Mouse (Mus musculus) spleen, adult 2 months (tissue): ENCODE results near the gene Nelfe. TPM values are rescaled to one million over a fixed set of nuclear protein-coding genes. Genes with fewer than 3 reads are reported as not detected.

ENCODE experiments used
- DNase-seq, 2 experiments: peaks; one replicate each; pipeline versions ENCODE4 v3.0.0 to v3.0.0-alpha.2; 2012 to 2021; ENCODE audit warnings: low spot score in 2 of 2, low read depth in 1 of 2
- H3K27ac ChIP-seq: fragments of 200-500 bp; 2 replicates; pipeline ENCODE4 v1.5.1; 2012; ENCODE audit warnings: low read length, inconsistent platforms; ENCODE audit not compliant: insufficient read depth
- H3K27me3 ChIP-seq: fragments of 200-500 bp; 2 replicates; pipeline ENCODE4 v1.6.1; 2012; ENCODE audit warnings: mild to moderate bottlenecking, moderate library complexity, low read length, inconsistent platforms; ENCODE audit not compliant: control insufficient read depth, insufficient read depth
- H3K36me3 ChIP-seq: fragments of 200-500 bp; 2 replicates; pipeline ENCODE4 v1.6.1; 2012; ENCODE audit warnings: mild to moderate bottlenecking, low read length, inconsistent platforms; ENCODE audit not compliant: control insufficient read depth, insufficient read depth
- H3K4me1 ChIP-seq: fragments of 200-500 bp; 2 replicates; pipeline ENCODE4 v1.6.1; 2011; ENCODE audit warnings: inconsistent platforms; ENCODE audit not compliant: control insufficient read depth, insufficient read depth, insufficient read length
- H3K4me3 ChIP-seq: fragments of 200-500 bp; 2 replicates; pipeline ENCODE4 v1.5.1; 2011; ENCODE audit warnings: mild to moderate bottlenecking, inconsistent platforms; ENCODE audit not compliant: insufficient read depth, insufficient read length; ENCODE audit errors: extremely low read depth
- CTCF ChIP-seq: fragments of 200-500 bp; IDR thresholded peaks from 2 replicates; pipeline ENCODE4 v1.5.1; 2011; ENCODE audit warnings: mild to moderate bottlenecking, inconsistent platforms; ENCODE audit not compliant: insufficient read depth, insufficient read length, insufficient replicate concordance; ENCODE audit errors: extremely low read depth
- POLR2A ChIP-seq: fragments of 200-500 bp; IDR thresholded peaks from 2 replicates; pipeline ENCODE4 v1.6.1; 2011; ENCODE audit warnings: low read depth, low read length, inconsistent platforms
- WGBS: fragments of 180-500 bp; shearing (Covaris S2); methylation state at CpG from one replicate; pipeline ENCODE4 v1.1.7; 2018; 5-methylcytosine and 5-hydroxymethylcytosine counted together
- polyA plus RNA-seq: library from polyadenylated mRNA; depleted of rRNA; stranded (reverse); fragments of >200 nt; gene quantifications from 2 replicates; pipeline ENCODE4 v1.2.3, GENCODE M21; 2012

The Nelfe gene
- polyA plus RNA-seq, 1 experiment = 14.1 TPM

DNA sequence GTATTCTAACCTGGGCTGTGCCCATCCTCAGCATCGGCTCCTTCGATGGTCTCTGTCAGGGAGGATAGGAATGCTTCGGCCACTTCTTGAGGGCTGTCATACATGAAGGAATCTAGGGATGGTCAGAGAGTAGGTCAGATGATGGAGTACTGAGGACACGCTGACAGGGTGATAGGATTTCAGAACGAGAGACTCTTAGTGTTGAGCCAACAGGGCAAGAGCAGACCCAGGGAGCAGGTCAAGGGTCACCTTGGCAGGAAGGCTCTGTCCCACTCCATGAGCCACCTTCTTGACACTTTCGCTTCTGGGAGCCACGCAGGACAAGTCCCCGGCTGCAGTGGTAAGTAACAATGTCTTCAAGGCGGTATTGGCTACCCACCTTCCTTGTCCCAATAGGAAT lies 10.3 kb downstream of the Nelfe start:
- TF ChIP-seq POLR2A = no peak
- no peak for TF ChIP-seq CTCF
- WGBS = 90% methylated on average over 9 of the region's 9 CpGs
- Histone ChIP-seq H3K4me1 (no peaks in the 10 kb centered on the region), H3K4me3 (no peak overlapping the region), H3K27ac (no peak overlapping the region), H3K36me3 (no peaks in the 10 kb centered on the region), H3K27me3 (no peaks in the 10 kb centered on the region)
- DNase-seq = no peak

DNA sequence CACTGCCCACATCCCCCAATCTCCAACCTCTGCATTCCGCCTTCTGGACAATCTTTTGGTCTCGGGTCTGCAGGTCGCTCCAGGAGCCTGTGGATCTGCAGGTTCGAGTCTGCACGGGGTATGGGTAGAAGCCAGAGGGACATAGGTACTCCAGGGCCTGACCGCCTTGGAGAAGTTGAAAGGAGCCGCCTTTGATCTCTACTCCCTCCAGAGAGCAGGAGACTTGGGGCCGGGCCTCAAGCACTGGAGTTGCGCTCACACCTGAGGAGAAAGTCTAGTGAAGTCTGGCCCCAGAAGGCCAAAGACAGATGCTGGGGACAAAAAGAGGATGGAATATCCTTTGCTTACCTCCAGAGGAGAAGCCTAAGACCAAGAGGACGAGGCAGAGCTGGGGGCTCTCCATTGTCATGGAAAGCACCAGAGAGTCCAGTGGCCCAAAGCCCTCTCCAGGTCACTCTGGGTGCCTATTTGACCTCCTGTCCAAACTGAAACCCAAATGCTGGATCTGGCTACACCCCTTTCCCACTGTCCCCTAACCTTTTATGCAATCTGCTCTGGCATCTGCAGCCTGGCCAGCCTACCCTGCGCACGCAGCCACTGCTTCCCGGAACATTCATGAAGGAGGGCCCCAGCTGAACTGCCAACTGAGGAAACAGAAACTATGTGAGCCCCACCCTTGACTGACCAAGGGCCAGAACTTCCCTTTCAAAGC lies 11.7 kb downstream of the Nelfe start:
- no peak for DNase-seq
- Histone ChIP-seq H3K4me3 (no peak overlapping the region), H3K27ac (peak overlapping the region; percentile 38), H3K27me3 (no peaks in the 10 kb centered on the region), H3K36me3 (no peaks in the 10 kb centered on the region), H3K4me1 (no peaks in the 10 kb centered on the region)
- TF ChIP-seq POLR2A (no peak), CTCF (no peak)
- WGBS = 77% methylated on average over 13 of the region's 13 CpGs

DNA sequence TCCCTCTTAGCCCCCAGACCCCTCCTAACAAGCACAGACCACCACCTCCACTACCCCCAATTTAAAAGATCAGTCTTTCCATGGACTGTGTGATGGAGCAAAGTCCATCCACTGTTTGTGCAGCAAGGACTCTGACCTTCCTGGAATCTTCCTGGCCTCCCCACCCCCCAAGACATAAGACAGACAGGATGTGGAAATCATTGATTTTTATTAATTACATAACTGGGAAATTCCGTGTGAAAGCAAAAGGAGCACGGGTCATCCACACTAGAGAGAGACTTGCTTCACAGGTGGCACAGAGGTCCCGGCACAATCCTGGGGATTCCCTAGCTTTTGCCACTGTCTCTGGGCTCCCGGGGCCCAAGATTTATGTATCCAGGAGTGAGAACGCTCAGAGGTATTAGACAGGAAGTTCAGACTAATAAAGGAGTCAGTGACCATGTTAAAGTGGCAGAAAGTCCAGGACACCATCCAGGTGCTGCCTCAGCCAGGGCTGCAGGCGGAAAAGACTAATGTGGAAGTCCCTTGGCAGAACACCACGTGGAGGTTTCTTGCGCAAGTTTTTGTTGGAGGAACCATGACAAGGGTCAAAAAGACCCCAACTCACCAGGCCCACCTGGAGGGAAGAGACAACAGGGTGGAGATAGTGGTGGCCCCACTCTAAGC lies 12.4 kb downstream of the Nelfe start, which contains the start of gene Cfb:
Cfb (minus strand) TSS at position 103 of the 666 bp plus-strand sequence.
- no peaks in the 10 kb centered on the region for H3K27me3 ChIP-seq
- no peaks in the 10 kb centered on the region for H3K36me3 ChIP-seq
- WGBS = 56% methylated on average over 8 of the region's 8 CpGs
- H3K4me1 ChIP-seq = no peaks in the 10 kb centered on the region
- H3K27ac ChIP-seq = peak within 1 kb of the TSS; percentile 38
- DNase-seq = no peak
- no peak within 1 kb of the TSS for H3K4me3 ChIP-seq
- no peak for TF ChIP-seq POLR2A
- TF ChIP-seq CTCF = no peak

DNA sequence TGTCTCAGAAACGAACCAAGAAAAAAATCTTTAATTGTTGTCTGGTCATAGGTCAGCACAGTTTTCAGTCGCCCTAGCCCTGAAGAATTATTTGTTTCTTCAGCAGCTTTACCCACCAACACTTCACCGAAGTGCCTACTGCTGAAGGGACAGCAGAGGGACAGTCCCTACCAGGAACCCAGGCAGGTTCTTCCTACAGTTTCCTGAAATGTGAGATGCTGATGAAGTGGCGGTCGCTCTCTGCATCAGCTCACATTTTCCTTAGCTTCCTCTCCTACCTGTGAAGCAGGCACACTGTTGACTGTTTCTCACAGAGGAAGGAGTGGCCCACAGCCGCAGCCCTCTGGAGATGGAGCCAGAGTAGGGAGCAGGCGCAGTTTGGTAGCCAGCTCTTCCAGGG lies 15.8 kb downstream of the Nelfe start:
- WGBS = 60% methylated on average over 7 of the region's 7 CpGs
- H3K27me3 ChIP-seq = no peaks in the 10 kb centered on the region

DNA sequence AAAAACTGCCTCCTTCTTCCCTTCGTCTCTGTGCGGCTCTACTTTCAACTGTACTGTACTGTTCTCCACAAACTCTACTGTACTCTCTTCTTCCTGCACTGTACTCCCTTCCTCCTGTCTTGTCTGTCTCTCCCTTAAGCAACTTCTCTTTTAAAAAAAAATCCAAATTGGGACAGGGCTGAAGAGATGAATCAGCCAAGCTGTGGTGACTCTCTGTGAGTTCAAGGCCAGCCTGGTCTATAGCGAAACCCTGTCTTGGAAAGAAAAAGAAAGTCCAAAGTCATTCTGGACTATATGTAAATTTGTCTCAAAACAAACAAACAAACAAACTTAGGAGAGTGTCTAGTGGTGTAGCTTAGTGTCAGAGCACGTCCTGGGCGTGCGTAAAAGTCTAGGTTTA lies 24.1 kb downstream of the Nelfe start:
- no peaks in the 10 kb centered on the region for H3K36me3 ChIP-seq
- no peak for DNase-seq
- WGBS = 93% methylated on average over 6 of the region's 6 CpGs
- peaks cover 2% of the 10 kb centered on the region; the same call in 1 of the 2 replicates for H3K4me1 ChIP-seq
- TF ChIP-seq POLR2A (no peak), CTCF (no peak)
- no peak overlapping the region for H3K27ac ChIP-seq
- H3K27me3 ChIP-seq = no peaks in the 10 kb centered on the region
- H3K4me3 ChIP-seq = no peak overlapping the region

More for the DNA sequence above, 15.8 kb downstream of the Nelfe start:
- Histone ChIP-seq H3K36me3 (no peaks in the 10 kb centered on the region), H3K27ac (no peak overlapping the region), H3K4me3 (no peak overlapping the region), H3K4me1 (no peaks in the 10 kb centered on the region)
- DNase-seq = no peak
- TF ChIP-seq CTCF = no peak

DNA sequence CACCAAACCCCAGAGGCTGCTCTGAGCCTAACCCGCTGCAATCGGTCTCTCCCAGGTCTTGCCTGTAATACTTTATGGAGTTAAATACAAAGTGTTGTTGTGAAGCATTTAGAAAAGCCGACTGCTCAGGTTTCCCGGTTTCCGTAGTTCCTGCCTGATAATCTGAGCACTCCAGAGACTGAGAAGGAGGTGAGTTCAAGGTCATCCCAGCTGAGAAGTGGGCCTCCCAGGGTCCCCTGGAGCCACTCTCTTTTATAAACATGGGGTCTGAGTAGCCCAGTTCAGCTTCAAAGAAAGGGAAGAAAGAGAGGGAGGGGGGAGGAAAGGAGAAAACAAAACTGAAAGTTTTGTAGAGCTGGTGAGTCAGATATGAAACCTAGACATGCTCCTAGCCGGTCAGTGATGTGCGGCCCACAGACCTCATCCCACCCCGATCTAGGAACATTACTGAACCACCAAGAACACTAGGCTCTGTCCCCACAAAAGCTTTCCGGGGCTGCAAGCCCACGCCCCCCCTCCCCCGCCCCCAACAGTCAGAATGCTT lies 29.2 kb downstream of the Nelfe start, which contains the start of gene Zbtb12:
Zbtb12 (plus strand) TSS at position 148 of the 544 bp plus-strand sequence.
- Histone ChIP-seq H3K4me3 (peak within 1 kb of the TSS; percentile 29; the same call in 1 of the 2 replicates), H3K4me1 (peaks cover 7% of the 10 kb centered on the region; the same call in 1 of the 2 replicates), H3K36me3 (no peaks in the 10 kb centered on the region), H3K27me3 (no peaks in the 10 kb centered on the region), H3K27ac (peak within 1 kb of the TSS; percentile 3; the same call in 1 of the 2 replicates)
- TF ChIP-seq CTCF (no peak), POLR2A (no peak)
- 44% methylated on average over 11 of the region's 11 CpGs for WGBS
- DNase-seq = no peak

DNA sequence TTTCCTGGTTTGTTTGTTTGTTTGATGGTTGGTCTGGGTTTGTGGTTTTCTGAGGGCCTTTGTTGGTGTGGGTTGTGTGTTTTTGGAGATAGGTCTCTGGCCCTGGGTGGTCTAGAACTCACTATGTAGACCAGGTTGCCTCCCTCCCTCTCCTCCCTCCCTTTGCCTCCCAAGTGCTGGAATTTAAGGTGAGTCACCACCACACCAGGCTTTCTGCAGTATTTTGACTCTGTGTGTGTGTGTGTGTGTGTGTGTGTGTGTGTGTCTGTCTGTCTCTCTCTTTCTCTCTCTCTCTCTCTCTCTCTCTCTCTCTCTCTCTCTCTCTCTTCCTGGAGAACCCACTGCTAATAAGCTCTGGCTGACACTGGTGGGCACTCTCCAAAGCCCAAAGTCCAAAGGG lies 31.0 kb downstream of the Nelfe start:
- Histone ChIP-seq H3K27me3 (no peaks in the 10 kb centered on the region), H3K36me3 (no peaks in the 10 kb centered on the region), H3K4me3 (no peak overlapping the region; the same call in 1 of the 2 replicates), H3K27ac (no peak overlapping the region), H3K4me1 (peaks cover 7% of the 10 kb centered on the region; the same call in 1 of the 2 replicates)
- DNase-seq = no peak
- no peak for TF ChIP-seq CTCF
- TF ChIP-seq POLR2A = no peak
